Mouse (Mus musculus) lung, embryonic 15.5 days (tissue): ENCODE data around the gene Wnk2. TPM values are rescaled to one million over a fixed set of nuclear protein-coding genes. Genes with fewer than 3 reads are reported as not detected.

Source experiments
- ATAC-seq: fragments of 200-750 bp; cut with Nextera tagmentation; 2 replicates; pipeline ENCODE4 v1.8.0; 2017; ENCODE audit warnings: moderate number of reproducible peaks, borderline replicate concordance; ENCODE audit not compliant: low FRiP score, low TSS enrichment; ENCODE audit errors: extremely low read depth
- H3K27ac ChIP-seq: fragments of 300-500 bp; sonication (generic); 2 replicates; pipeline ENCODE4 v1.5.1; 2015; ENCODE audit warnings: moderate library complexity, mild to moderate bottlenecking, inconsistent platforms
- H3K27me3 ChIP-seq: fragments of 300-500 bp; sonication (generic); 2 replicates; pipeline ENCODE4 v1.6.1; 2015; ENCODE audit warnings: inconsistent platforms
- H3K36me3 ChIP-seq: fragments of 300-500 bp; sonication (generic); 2 replicates; pipeline ENCODE4 v1.6.1; 2015; ENCODE audit warnings: inconsistent platforms
- H3K4me1 ChIP-seq: fragments of 300-500 bp; sonication (generic); 2 replicates; pipeline ENCODE4 v1.6.1; 2015; ENCODE audit warnings: inconsistent platforms
- H3K4me2 ChIP-seq: fragments of 300-500 bp; sonication (generic); 2 replicates; pipeline ENCODE4 v1.6.1; 2015; ENCODE audit warnings: inconsistent platforms, mild to moderate bottlenecking, moderate library complexity
- H3K4me3 ChIP-seq: fragments of 300-500 bp; sonication (generic); 2 replicates; pipeline ENCODE4 v1.5.1; 2015; ENCODE audit warnings: mild to moderate bottlenecking, inconsistent platforms
- H3K9ac ChIP-seq: fragments of 300-500 bp; sonication (generic); 2 replicates; pipeline ENCODE4 v1.6.1; 2015; ENCODE audit warnings: inconsistent platforms
- H3K9me3 ChIP-seq: fragments of 300-500 bp; sonication (generic); 2 replicates; pipeline ENCODE4 v1.6.1; 2016; ENCODE audit warnings: inconsistent platforms
- WGBS: fragments of 180-500 bp; shearing (Covaris S2); methylation state at CpG from one replicate; pipeline ENCODE4 v1.1.7; 2015; 5-methylcytosine and 5-hydroxymethylcytosine counted together
- polyA plus RNA-seq: library from polyadenylated mRNA; unstranded; fragments of >200 nt; fragmentation: Nextera tagmentation; extraction: Ambion mirVana; gene quantifications from 2 replicates; pipeline ENCODE4 v1.2.1, GENCODE M21; 2015

Wnk2 gene
- polyA plus RNA-seq = 0.81 and 1.3 TPM in 2 replicates

DNA sequence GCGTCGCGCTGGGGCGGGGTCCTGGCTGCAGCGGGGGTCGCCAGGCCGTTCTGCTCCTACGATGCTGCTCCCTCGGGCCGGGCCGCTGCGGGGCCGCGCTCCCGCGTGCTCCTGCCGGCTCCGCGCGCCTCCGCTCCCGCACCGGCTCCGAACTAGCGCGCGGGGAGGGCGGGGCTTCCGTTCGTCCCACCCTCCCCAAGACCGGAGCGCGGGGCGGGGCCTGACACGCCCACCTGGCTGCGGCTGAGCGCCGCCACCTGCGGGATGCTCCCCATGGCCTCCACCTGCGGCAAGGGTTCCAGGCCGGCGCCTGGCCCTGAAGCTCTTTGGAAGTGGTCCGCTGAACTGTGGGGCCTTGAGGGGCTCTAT is at the start of gene Wnk2:
Gene Wnk2, minus strand, starts transcription at position 157 of the 369 bp plus-strand sequence.
- peak within 1 kb of the TSS; percentile 45 for H3K9ac ChIP-seq
- H3K27ac ChIP-seq = no peak within 1 kb of the TSS
- peaks cover 65% of the 10 kb centered on the region for H3K27me3 ChIP-seq
- peaks cover 20% of the 10 kb centered on the region; the same call in 1 of the 2 replicates for H3K4me1 ChIP-seq
- ATAC-seq = peak; percentile 68
- H3K4me2 ChIP-seq = peak within 1 kb of the TSS; percentile 96
- no peaks in the 10 kb centered on the region for H3K36me3 ChIP-seq
- WGBS = 1% methylated on average over 28 of the region's 43 CpGs
- no peaks in the 10 kb centered on the region for H3K9me3 ChIP-seq
- H3K4me3 ChIP-seq = peak within 1 kb of the TSS; percentile 62

DNA sequence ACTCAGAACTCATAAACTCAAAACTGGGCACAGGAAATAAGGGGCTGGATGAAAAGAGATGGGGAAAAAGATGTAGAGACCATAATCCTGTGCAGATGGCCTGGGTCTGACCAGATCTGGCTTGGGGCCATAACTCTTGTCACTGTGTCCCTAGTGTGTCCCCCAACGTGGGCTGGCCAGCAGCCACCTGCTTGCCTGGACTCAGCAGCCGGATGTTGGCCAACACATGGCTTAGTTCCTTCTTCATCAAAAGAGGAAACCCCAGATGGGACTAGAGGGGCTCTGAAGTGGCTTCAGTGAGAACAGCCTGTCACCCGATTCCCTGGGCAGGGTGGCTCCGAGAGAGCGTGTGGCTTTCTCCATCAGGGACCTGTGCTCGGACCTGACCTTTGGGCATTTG is 49.0 kb upstream of the Wnk2 start:
- WGBS = 68% methylated on average over 6 of the region's 6 CpGs
- Histone ChIP-seq H3K9ac (no peak overlapping the region), H3K27ac (no peak overlapping the region), H3K4me3 (no peak overlapping the region), H3K4me1 (no peaks in the 10 kb centered on the region), H3K4me2 (no peak overlapping the region), H3K9me3 (no peaks in the 10 kb centered on the region), H3K36me3 (no peaks in the 10 kb centered on the region), H3K27me3 (no peaks in the 10 kb centered on the region)
- no peak for ATAC-seq

DNA sequence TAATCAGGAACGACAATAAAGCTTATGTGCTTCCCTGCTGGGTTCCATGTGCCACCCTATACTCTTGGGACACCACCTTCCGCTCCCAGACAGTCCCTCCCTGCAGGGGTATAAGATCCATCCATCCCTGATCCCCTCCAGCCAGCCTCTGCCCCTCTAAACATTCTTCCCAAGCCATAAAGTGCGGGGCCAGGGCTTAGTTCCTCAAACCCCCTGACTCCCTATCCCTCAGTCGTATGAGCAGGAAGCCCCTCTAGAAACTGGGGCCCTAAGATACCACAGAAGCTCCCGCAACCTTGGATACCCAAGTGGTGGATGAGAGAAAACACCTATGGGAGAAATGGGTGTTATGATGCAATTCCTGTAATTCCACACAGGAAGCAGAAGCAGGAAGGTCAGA is 48.4 kb upstream of the Wnk2 start:
- Histone ChIP-seq H3K4me1 (peaks cover 5% of the 10 kb centered on the region; the same call in 1 of the 2 replicates), H3K27me3 (no peaks in the 10 kb centered on the region), H3K4me3 (no peak overlapping the region), H3K4me2 (no peak overlapping the region), H3K27ac (no peak overlapping the region), H3K9me3 (no peaks in the 10 kb centered on the region), H3K36me3 (no peaks in the 10 kb centered on the region), H3K9ac (no peak overlapping the region)
- no peak for ATAC-seq
- WGBS = 76% methylated on average over 5 of the region's 5 CpGs

DNA sequence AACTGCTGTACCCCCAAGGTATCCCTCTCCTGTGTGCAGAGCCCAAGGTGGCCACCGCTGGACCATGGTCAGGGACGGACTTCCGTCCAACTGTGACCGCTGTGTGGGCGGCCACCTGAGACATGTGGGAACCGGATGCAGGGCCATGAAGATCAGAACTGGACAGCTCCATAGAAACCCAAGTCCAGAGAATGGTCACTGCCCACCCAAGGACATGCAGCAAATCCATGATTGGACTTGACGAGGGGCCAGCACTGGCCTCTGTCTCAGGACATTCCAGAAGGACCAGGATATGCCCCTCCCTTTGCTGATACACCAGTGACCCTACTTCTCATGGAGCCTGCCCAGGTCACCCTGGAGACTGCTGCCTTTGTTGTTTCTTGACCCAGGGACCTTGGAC is 47.8 kb upstream of the Wnk2 start:
- no peak overlapping the region for H3K4me2 ChIP-seq
- no peak overlapping the region for H3K9ac ChIP-seq
- H3K36me3 ChIP-seq = no peaks in the 10 kb centered on the region
- 89% methylated on average over 7 of the region's 7 CpGs for WGBS
- no peaks in the 10 kb centered on the region for H3K27me3 ChIP-seq
- no peak for ATAC-seq
- H3K4me1 ChIP-seq = peaks cover 8% of the 10 kb centered on the region; the same call in 1 of the 2 replicates
- H3K9me3 ChIP-seq = no peaks in the 10 kb centered on the region
- H3K27ac ChIP-seq = no peak overlapping the region
- H3K4me3 ChIP-seq = no peak overlapping the region

DNA sequence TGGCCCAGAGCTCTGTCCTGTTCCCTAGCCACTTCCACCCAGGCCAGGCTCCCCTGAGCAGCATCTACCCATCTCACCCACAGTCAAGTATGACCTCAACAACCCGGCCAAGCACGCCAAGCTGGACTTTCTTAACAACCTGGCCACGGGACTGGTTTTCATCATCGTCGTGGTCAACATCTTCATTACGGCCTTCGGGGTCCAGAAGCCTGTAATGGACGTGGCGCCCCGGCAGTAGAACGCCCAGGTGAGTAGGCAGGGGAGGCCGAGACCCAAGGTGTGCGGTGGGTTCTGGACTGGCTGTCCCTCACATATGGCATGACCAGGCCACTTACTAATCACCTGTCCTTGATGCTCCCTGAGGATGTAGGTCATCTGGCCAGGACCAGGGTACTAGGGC is 47.0 kb upstream of the Wnk2 start:
- ATAC-seq = no peak
- Histone ChIP-seq H3K36me3 (no peaks in the 10 kb centered on the region), H3K4me3 (no peak overlapping the region), H3K27me3 (no peaks in the 10 kb centered on the region), H3K9ac (no peak overlapping the region), H3K9me3 (no peaks in the 10 kb centered on the region), H3K4me2 (no peak overlapping the region), H3K27ac (no peak overlapping the region), H3K4me1 (peaks cover 12% of the 10 kb centered on the region; the same call in 1 of the 2 replicates)
- 93% methylated on average over 13 of the region's 13 CpGs for WGBS

DNA sequence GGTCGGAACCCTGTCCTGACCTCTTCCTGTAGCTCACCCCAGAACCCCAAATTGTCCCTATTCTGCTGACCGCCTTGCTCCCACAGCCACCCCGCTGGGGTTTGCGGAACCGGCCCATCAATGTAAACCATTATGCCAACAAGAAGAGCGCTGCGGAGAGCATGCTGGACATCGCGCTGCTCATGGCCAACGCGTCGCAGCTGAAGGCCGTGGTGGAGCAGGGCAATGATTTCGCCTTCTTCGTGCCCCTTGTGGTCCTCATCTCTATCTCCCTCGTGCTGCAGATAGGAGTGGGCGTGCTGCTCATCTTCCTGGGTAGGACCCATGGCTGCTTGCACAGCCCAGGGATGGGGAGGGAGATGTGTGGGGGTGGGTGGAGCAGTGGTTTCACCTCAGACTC is 45.8 kb upstream of the Wnk2 start:
- no peak overlapping the region for H3K9ac ChIP-seq
- no peaks in the 10 kb centered on the region for H3K36me3 ChIP-seq
- peaks cover 16% of the 10 kb centered on the region for H3K4me1 ChIP-seq
- no peaks in the 10 kb centered on the region for H3K27me3 ChIP-seq
- H3K4me3 ChIP-seq = no peak overlapping the region
- H3K4me2 ChIP-seq = no peak overlapping the region
- H3K9me3 ChIP-seq = no peaks in the 10 kb centered on the region
- no peak overlapping the region for H3K27ac ChIP-seq
- WGBS = 89% methylated on average over 17 of the region's 17 CpGs
- no peak for ATAC-seq

DNA sequence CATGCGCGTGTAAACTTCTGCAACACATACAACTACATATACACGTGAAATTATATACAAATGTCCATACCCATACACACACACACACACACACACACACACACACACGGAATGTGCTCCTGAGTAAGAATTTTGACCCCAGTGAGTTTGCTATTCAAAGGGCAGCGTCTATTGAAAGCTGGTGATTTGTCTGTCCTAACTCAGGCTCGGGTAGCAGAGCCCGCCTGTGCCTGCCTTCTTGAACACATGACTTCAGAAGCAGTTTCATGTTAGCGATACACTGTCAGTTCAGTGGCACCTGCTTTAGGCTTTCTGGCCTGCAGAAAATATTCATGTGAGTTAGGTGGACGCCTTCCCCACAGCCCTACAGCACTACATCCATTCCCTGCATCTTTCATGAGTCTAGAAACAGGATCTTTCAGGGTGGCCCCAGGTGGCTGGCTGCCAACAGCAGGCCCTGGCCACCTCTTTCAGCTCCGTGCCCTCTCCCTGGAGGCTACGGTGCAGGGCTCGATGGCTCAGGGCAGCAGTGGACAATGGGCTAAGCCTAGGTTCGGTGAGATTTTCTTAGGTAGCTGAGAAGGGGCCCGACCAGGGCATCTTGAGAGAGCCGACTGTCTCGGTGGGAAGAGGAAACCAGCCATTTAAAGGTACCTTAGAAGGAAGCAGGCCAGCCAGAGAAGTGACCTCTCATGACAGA is 44.5 kb upstream of the Wnk2 start:
- no peak for ATAC-seq
- H3K27ac ChIP-seq = no peak overlapping the region

DNA sequence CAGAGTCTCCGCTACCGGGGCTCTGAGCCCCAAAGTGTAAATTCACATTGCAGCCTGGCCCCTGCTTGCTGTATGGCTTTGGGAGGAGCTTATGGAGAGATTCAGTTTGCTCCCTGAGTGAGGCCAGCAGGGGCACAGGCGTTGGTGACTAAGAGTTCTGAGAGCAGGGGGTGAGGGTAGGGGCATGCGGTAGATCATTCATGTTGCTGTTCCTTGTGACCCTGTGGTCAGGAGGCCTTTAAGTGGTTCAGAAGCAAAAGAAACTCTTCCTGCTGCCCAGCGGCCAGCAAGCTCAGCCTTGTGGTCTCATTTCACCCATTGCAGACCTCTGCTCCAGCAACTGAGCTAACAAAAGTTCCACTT is 43.8 kb upstream of the Wnk2 start:
- Histone ChIP-seq H3K27ac (no peak overlapping the region), H3K9me3 (no peaks in the 10 kb centered on the region), H3K4me2 (no peak overlapping the region), H3K27me3 (no peaks in the 10 kb centered on the region), H3K4me1 (peaks cover 31% of the 10 kb centered on the region), H3K36me3 (no peaks in the 10 kb centered on the region), H3K9ac (no peak overlapping the region), H3K4me3 (no peak overlapping the region)
- WGBS = 54% methylated on average over 5 of the region's 5 CpGs
- ATAC-seq = no peak

More for the DNA sequence above, 44.5 kb upstream of the Wnk2 start:
- no peak overlapping the region for H3K4me2 ChIP-seq
- no peak overlapping the region for H3K9ac ChIP-seq
- no peaks in the 10 kb centered on the region for H3K27me3 ChIP-seq
- 65% methylated on average over 16 of the region's 16 CpGs for WGBS
- H3K4me1 ChIP-seq = peaks cover 26% of the 10 kb centered on the region
- H3K36me3 ChIP-seq = no peaks in the 10 kb centered on the region
- no peak overlapping the region for H3K4me3 ChIP-seq
- H3K9me3 ChIP-seq = no peaks in the 10 kb centered on the region

DNA sequence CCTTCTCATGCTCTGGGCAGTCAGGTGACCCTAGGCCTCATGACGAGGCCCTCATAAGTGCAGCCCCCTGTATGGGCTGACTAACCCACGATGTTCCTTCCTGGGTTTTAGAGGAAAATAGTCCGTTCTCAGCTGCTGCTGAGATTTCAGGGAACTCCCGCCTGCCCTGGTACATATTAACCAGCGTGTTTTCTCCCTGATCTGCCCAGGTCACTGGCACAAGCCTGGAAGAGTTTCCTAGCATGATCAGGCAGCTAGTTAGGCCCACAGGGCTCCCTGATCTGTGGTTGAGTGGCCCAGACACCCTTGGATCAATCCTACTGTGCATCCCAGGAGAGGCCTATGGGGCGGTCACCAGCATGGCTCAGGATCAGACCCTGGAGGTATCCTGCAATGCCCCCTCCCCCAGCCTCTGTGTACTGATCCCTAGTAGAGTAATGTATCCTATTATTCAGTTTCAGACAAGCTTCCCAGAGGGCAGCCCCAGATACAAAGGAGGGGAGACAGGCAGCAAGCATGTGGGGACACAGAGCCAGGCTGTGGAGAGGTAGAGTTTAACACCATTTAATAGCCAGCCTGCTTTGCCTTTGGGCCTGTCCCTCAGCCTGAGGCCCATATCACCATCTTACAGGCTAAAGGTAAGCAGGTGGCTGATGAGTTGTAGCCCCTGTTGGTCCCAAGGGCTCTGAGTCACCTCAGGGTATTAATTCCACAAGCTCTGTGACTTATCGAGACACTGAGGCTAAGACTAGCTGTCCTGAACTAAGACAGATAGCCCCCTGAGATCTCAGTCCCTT is 43.3 kb upstream of the Wnk2 start:
- WGBS = 65% methylated on average over 7 of the region's 7 CpGs
- no peak for ATAC-seq

DNA sequence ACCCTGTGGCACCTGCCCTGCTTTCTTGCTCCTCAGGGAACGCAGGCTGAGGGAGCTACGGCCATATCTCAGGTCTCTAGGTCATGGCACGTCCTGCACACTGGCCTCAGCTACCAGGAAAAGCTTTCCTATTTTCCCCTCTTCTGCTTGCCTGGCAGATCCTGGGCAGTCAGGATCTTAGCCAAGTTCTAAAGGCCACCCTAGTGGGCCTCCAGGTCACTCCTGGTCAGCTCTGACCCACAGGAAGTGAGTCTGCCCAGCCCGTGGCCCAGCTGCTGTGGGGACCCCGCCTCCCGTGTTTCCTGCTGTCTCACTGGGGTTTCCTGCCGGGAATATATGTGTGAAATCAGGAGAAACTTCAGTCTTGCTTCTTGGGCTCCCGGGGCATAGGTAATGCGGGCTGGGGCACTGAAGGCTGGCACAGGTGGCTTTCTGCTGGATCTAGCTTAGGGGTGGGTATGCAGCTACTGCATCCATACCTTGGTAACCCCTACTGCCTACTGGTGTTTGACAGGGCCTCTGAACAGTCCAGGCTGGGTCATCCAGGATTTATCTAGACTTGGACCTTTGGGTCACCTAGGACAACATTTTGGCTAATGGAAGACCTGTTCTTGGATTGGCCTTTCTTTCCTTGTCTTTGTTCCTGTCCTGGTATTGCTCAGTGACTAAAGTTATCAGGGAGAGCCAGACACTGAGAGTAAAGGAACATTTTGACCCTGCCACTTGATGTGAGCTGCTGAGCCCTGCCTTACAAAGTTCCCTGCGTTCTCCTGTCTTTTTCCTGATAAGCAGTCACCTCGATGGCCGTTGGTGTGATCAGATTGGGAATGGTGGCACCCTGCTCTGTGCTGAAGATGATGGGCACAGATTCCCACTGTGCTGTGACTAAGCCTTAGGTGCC is 42.4 kb upstream of the Wnk2 start:
- H3K9ac ChIP-seq = no peak overlapping the region
- H3K4me2 ChIP-seq = peak overlapping the region; percentile 9; the same call in 1 of the 2 replicates
- H3K9me3 ChIP-seq = no peaks in the 10 kb centered on the region
- no peak overlapping the region for H3K4me3 ChIP-seq
- no peak overlapping the region for H3K27ac ChIP-seq
- ATAC-seq = no peak
- WGBS = 53% methylated on average over 12 of the region's 12 CpGs
- H3K36me3 ChIP-seq = no peaks in the 10 kb centered on the region
- H3K4me1 ChIP-seq = peaks cover 36% of the 10 kb centered on the region
- H3K27me3 ChIP-seq = no peaks in the 10 kb centered on the region

More for the DNA sequence above, 43.3 kb upstream of the Wnk2 start:
- no peak overlapping the region for H3K4me2 ChIP-seq
- H3K9me3 ChIP-seq = no peaks in the 10 kb centered on the region
- peaks cover 36% of the 10 kb centered on the region for H3K4me1 ChIP-seq
- H3K27me3 ChIP-seq = no peaks in the 10 kb centered on the region
- H3K9ac ChIP-seq = no peak overlapping the region
- no peak overlapping the region for H3K27ac ChIP-seq
- no peaks in the 10 kb centered on the region for H3K36me3 ChIP-seq
- no peak overlapping the region for H3K4me3 ChIP-seq

DNA sequence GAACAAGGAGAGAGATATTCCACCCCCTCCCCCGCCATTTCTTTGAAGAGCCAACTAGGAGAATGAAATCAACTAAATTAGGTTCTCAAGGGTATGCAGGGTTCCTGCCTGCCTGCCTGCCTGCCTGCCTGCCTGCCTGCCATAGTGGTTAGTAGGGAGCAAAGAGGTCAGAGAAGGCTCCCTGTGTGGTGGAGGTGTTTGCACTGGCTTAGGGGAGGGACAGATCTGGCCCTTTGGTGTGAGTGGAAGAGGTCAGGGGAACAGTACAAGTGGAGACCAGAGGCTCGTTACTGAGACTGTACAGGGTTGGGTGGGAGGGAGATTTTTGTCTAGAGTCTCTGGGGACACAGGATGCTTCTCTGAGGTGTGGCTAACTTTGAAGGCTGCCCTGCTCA is 41.1 kb upstream of the Wnk2 start:
- Histone ChIP-seq H3K4me1 (peaks cover 36% of the 10 kb centered on the region), H3K27ac (no peak overlapping the region), H3K4me3 (no peak overlapping the region), H3K27me3 (no peaks in the 10 kb centered on the region), H3K9ac (no peak overlapping the region), H3K4me2 (no peak overlapping the region; the same call in 1 of the 2 replicates), H3K9me3 (no peaks in the 10 kb centered on the region), H3K36me3 (no peaks in the 10 kb centered on the region)
- 54% methylated on average over 2 of the region's 2 CpGs for WGBS
- ATAC-seq = no peak
